Mouse (Mus musculus) G1E (cell line): ENCODE measurements around the gene Rasa3. TPM values are rescaled to one million over a fixed set of nuclear protein-coding genes. Genes with fewer than 3 reads are reported as not detected.
A peak's percentile ranks its signal among the peaks of the same experiment; 100 is the strongest.

Experiments
- ATAC-seq: 2 replicates; pipeline ENCODE4 v1.8.0; 2016; ENCODE audit warnings: mild to moderate bottlenecking; ENCODE audit not compliant: insufficient number of reproducible peaks, poor library complexity, low FRiP score, severe bottlenecking; ENCODE audit errors: extremely low read depth
- DNase-seq: peaks from one replicate; pipeline ENCODE4 v3.0.0; 2012; ENCODE audit warnings: low spot score
- H3K27me3 ChIP-seq: 2 replicates; pipeline ENCODE4 v1.6.1; 2012; ENCODE audit warnings: mild to moderate bottlenecking, low read length, inconsistent platforms; ENCODE audit not compliant: insufficient read depth
- H3K36me3 ChIP-seq: replicated peaks from 2 replicates; pipeline ENCODE3; 2012; ENCODE audit warnings: mild to moderate bottlenecking, inconsistent platforms
- H3K4me1 ChIP-seq: 2 replicates; pipeline ENCODE4 v1.6.1; 2012; ENCODE audit warnings: low read depth, low read length, inconsistent platforms, mixed read lengths; ENCODE audit not compliant: insufficient read depth
- H3K4me3 ChIP-seq: 2 replicates; pipeline ENCODE4 v1.5.1; 2012; ENCODE audit warnings: low read depth, mild to moderate bottlenecking, inconsistent platforms, low read length, moderate library complexity, mixed read lengths
- H3K9me3 ChIP-seq: replicated peaks from 2 replicates; pipeline ENCODE4 v1.6.1; 2012; ENCODE audit warnings: inconsistent platforms
- CTCF ChIP-seq: IDR thresholded peaks from 2 replicates; pipeline ENCODE4 v1.5.1; 2012; ENCODE audit warnings: low read depth, low read length, inconsistent platforms, mixed read lengths
- GATA1 ChIP-seq: IDR thresholded peaks from 2 replicates; pipeline ENCODE4 v1.6.1; 2012; ENCODE audit warnings: borderline replicate concordance, low read length, inconsistent platforms, mixed read lengths
- GATA2 ChIP-seq: IDR thresholded peaks from 2 replicates; pipeline ENCODE4 v1.6.1; 2012; ENCODE audit warnings: low read depth, low read length, inconsistent platforms, borderline replicate concordance
- POLR2AphosphoS5 ChIP-seq: IDR thresholded peaks from 2 replicates; pipeline ENCODE4 v1.6.1; 2012; ENCODE audit warnings: low read depth, low read length, inconsistent platforms; ENCODE audit not compliant: insufficient replicate concordance
- TAL1 ChIP-seq: conservative IDR thresholded peaks from 2 replicates; pipeline ENCODE4 v1.6.1; 2012; ENCODE audit warnings: low read depth, low read length, inconsistent platforms, mixed read lengths
- polyA plus RNA-seq: library from polyadenylated mRNA; stranded (reverse); fragments of >175 nt; gene quantifications from 2 replicates; pipeline ENCODE4 v1.2.3, GENCODE M21; 2012
- total RNA-seq, 2 experiments: library from RNA; stranded (forward) in 1 of 2; stranded (reverse) in 1 of 2; fragments of 200-1000 nt in 1 of 2; fragments of >200 nt in 1 of 2; fragmentation: Nextera tagmentation in 1 of 2; gene quantifications; 2 replicates each; pipeline ENCODE4 v1.2.3; 2014 to 2017

Rasa3 gene
- total and polyA plus RNA-seq, 3 experiments, result 0.02 to 0.11 TPM; not detected in 1

GRCm38 (mm10) chr8:13562118-13562517 is 115.3 kb downstream of the Rasa3 start, which contains the start of gene 1700029H14Rik:
TSS of gene 1700029H14Rik (minus strand) at chr8:13562461.
- no peak for ATAC-seq
- no peaks in the 10 kb centered on the region for H3K4me1 ChIP-seq

GRCm38 (mm10) chr8:13557526-13557925 is 119.9 kb downstream of the Rasa3 start:
- H3K4me1 ChIP-seq, result no peaks in the 10 kb centered on the region
- H3K9me3 ChIP-seq, result no peaks in the 10 kb centered on the region
- no peak overlapping the region for H3K4me3 ChIP-seq
- no peak for DNase-seq
- no peaks in the 10 kb centered on the region for H3K27me3 ChIP-seq
- ATAC-seq, result no peak
- H3K36me3 ChIP-seq, result no peaks in the 10 kb centered on the region
- no peak for TF ChIP-seq CTCF
- TF ChIP-seq TAL1, result no peak
- no peak for TF ChIP-seq GATA2
- TF ChIP-seq GATA1, result no peak

More at GRCm38 (mm10) chr8:13562118-13562517, 115.3 kb downstream of the Rasa3 start, which contains the start of gene 1700029H14Rik:
- H3K9me3 ChIP-seq, result no peaks in the 10 kb centered on the region
- H3K36me3 ChIP-seq, result no peaks in the 10 kb centered on the region
- DNase-seq, result no peak
- no peaks in the 10 kb centered on the region for H3K27me3 ChIP-seq
- no peak within 1 kb of the TSS for H3K4me3 ChIP-seq
- TF ChIP-seq TAL1 (no peak), GATA1 (no peak), POLR2AphosphoS5 (no peak), CTCF (no peak), GATA2 (no peak)

GRCm38 (mm10) chr8:13551574-13551830 is 125.9 kb downstream of the Rasa3 start:
- Histone ChIP-seq H3K36me3 (no peaks in the 10 kb centered on the region), H3K9me3 (no peaks in the 10 kb centered on the region), H3K27me3 (peaks cover 6% of the 10 kb centered on the region; the same call in 1 of the 2 replicates), H3K4me1 (no peaks in the 10 kb centered on the region; the same call in 1 of the 2 replicates), H3K4me3 (no peak overlapping the region)
- TF ChIP-seq TAL1 (no peak), CTCF (no peak), GATA1 (no peak), POLR2AphosphoS5 (no peak), GATA2 (no peak)
- DNase-seq (no peak), ATAC-seq (no peak)

GRCm38 (mm10) chr8:13550718-13551573 is 126.5 kb downstream of the Rasa3 start:
- Histone ChIP-seq H3K27me3 (peaks cover 6% of the 10 kb centered on the region; the same call in 1 of the 2 replicates), H3K4me1 (no peaks in the 10 kb centered on the region; the same call in 1 of the 2 replicates), H3K36me3 (no peaks in the 10 kb centered on the region), H3K4me3 (no peak overlapping the region), H3K9me3 (no peaks in the 10 kb centered on the region)
- TF ChIP-seq TAL1 (no peak), POLR2AphosphoS5 (no peak), GATA1 (no peak), GATA2 (no peak), CTCF (no peak)
- ATAC-seq (peak; percentile 50; the same call in 1 of the 2 replicates), DNase-seq (peak; percentile 52)

- H3K36me3 ChIP-seq, result no peaks in the 10 kb centered on the region
- H3K27me3 ChIP-seq, result peaks cover 6% of the 10 kb centered on the region; the same call in 1 of the 2 replicates
- no peak for DNase-seq
- H3K9me3 ChIP-seq, result no peaks in the 10 kb centered on the region
- no peak for ATAC-seq
- no peak overlapping the region for H3K4me3 ChIP-seq
- H3K4me1 ChIP-seq, result no peaks in the 10 kb centered on the region; the same call in 1 of the 2 replicates
- no peak for TF ChIP-seq CTCF
- no peak for TF ChIP-seq TAL1
- no peak for TF ChIP-seq GATA2
- TF ChIP-seq GATA1, result no peak
- no peak for TF ChIP-seq POLR2AphosphoS5
Observed at GRCm38 (mm10) chr8:13548831-13549230, 128.6 kb downstream of the Rasa3 start.

GRCm38 (mm10) chr8:13548235-13548634 is 129.2 kb downstream of the Rasa3 start:
- Histone ChIP-seq H3K27me3 (peaks cover 6% of the 10 kb centered on the region; the same call in 1 of the 2 replicates), H3K4me3 (no peak overlapping the region), H3K36me3 (no peaks in the 10 kb centered on the region), H3K4me1 (no peaks in the 10 kb centered on the region; the same call in 1 of the 2 replicates), H3K9me3 (no peaks in the 10 kb centered on the region)
- no peak for TF ChIP-seq TAL1
- TF ChIP-seq GATA1, result no peak
- TF ChIP-seq GATA2, result no peak
- no peak for TF ChIP-seq CTCF
- no peak for TF ChIP-seq POLR2AphosphoS5
- DNase-seq (no peak), ATAC-seq (no peak)
